ENCODE assay signal across 8 mouse cellular contexts in genomic region chr7:109704461-109704860, GRCm38 (mm10). TPM values are rescaled to one million over a fixed set of nuclear protein-coding genes. Genes with fewer than 3 reads are reported as not detected.
DNase-seq lines count a peak whose midpoint lies in the region; ATAC-seq and TF ChIP-seq lines count a peak whose summit lies in the region.

No protein-coding gene starts in this region.

- TF ChIP-seq POLR2A in heart, adult 2 months (IDR thresholded peaks at IDR 0.05; ENCODE audit: insufficient read depth, low read depth, low read length) = no peak
- no peak for TF ChIP-seq POLR2A in CH12.LX (IDR thresholded peaks at IDR 0.05; ENCODE audit: low read depth, low read length)

- in situ Hi-C loops in CH12.LX (cut with MboI; ENCODE audit: low pct_ligation_motif_present, low pct_unique_long_range_greater_than_20kb, low sequenced_read_pairs) = loop anchor here (10.0 kb wide), 1 partner anchor 180 kb away; no protein-coding TSS in a partner anchor

- H3K27ac ChIP-seq in heart, adult 2 months = no peak overlapping the region
- H3K27ac ChIP-seq in CH12.LX (ENCODE audit: insufficient read depth, low read depth) = no peak overlapping the region
- no peak overlapping the region for H3K27ac ChIP-seq in forebrain, embryonic 13.5 days
- peak overlapping the region; percentile 69; the same call in 1 of the 2 replicates for H3K27ac ChIP-seq in liver, embryonic 14.5 days

- H3K9ac ChIP-seq in heart, adult 2 months (ENCODE audit: low read depth, low read length) = no peak overlapping the region
- H3K9ac ChIP-seq in CH12.LX (ENCODE audit: insufficient read depth, low read depth) = peak overlapping the region; percentile 46
- 0 out of 2 replicates have a peak overlapping the region, but pooled peaks have one; percentile 73 for H3K9ac ChIP-seq in forebrain, embryonic 13.5 days
- peak overlapping the region; percentile 89 for H3K9ac ChIP-seq in liver, embryonic 14.5 days (replicated peaks)

- dilution Hi-C loops in CH12.LX (cut with MboI; ENCODE audit: extremely low pct_ligation_motif_present, extremely low pct_unique_long_range_greater_than_20kb, low sequenced_read_pairs) = no loop called here

- TF ChIP-seq RAD21 in CH12.LX (IDR thresholded peaks at IDR 0.05; ENCODE audit: low read depth, low read length) = no peak

- H3K9me3 ChIP-seq in CH12.LX (replicated peaks; ENCODE audit: low read length) = no peaks in the 10 kb centered on the region
- no peaks in the 10 kb centered on the region for H3K9me3 ChIP-seq in forebrain, embryonic 13.5 days (replicated peaks)
- H3K9me3 ChIP-seq in liver, embryonic 14.5 days (ENCODE audit: control insufficient read depth, low read length) = no peaks in the 10 kb centered on the region

- peaks cover 8% of the 10 kb centered on the region for H3K4me1 ChIP-seq in heart, adult 2 months (ENCODE audit: control insufficient read depth, insufficient read depth, low read length)
- peaks cover 5 to 44% of the 10 kb centered on the region in 2 experiments; a peak in 3 of 4 replicates for H3K4me1 ChIP-seq in CH12.LX (ENCODE audit: control insufficient read depth in 1 of 2, insufficient read depth in 2 of 2)
- H3K4me1 ChIP-seq in forebrain, embryonic 13.5 days = peaks cover 9% of the 10 kb centered on the region; the same call in 1 of the 2 replicates
- H3K4me1 ChIP-seq in liver, embryonic 14.5 days (replicated peaks; ENCODE audit: control insufficient read depth in 2 of 2, insufficient read depth in 2 of 2, low read length in 1 of 2) = peaks cover 16 to 26% of the 10 kb centered on the region in 2 experiments

- no peak for TF ChIP-seq CTCF in heart, adult 2 months (IDR thresholded peaks at IDR 0.05)
- TF ChIP-seq CTCF in CH12.LX (conservative IDR thresholded peaks at IDR 0.05 in 1 of 2, IDR thresholded peaks at IDR 0.05 in 1 of 2; ENCODE audit: low read depth in 2 of 2, low read length in 2 of 2) = no peak
- no peak for TF ChIP-seq CTCF in liver, embryonic 14.5 days (IDR thresholded peaks at IDR 0.05; ENCODE audit: low read depth)

- no peak for DNase-seq in heart, adult 2 months
- no peak for DNase-seq in heart, postnatal 4 days
- no peak for DNase-seq in CH12.LX (ENCODE audit: extremely low read depth)
- no peak for DNase-seq in liver, embryonic 14.5 days (ENCODE audit: low read depth in 3 of 3, low spot score in 3 of 3)
- DNase-seq in right cerebral cortex, postnatal 10 days (ENCODE audit: low spot score in 2 of 2) = no peak
- DNase-seq in urinary bladder, postnatal 25 days (ENCODE audit: low spot score) = no peak
- no peak for DNase-seq in retina, embryonic 14.5 days (ENCODE audit: low spot score)

- no peak for TF ChIP-seq EP300 in heart, adult 2 months (IDR thresholded peaks at IDR 0.05; ENCODE audit: insufficient read depth, low read depth, low read length)
- no peak for TF ChIP-seq EP300 in CH12.LX (IDR thresholded peaks at IDR 0.05; ENCODE audit: low read length)
- TF ChIP-seq EP300 in liver, embryonic 14.5 days (IDR thresholded peaks at IDR 0.05; ENCODE audit: low read depth) = no peak

- ATAC-seq in forebrain, embryonic 13.5 days = no peak
- no peak for ATAC-seq in liver, embryonic 14.5 days (ENCODE audit: insufficient read depth)

- H3K4me2 ChIP-seq in CH12.LX (ENCODE audit: insufficient read depth, low read depth, poor library complexity, severe bottlenecking) = peak overlapping the region; percentile 17
- H3K4me2 ChIP-seq in forebrain, embryonic 13.5 days = peak overlapping the region; percentile 75
- H3K4me2 ChIP-seq in liver, embryonic 14.5 days (ENCODE audit: low read depth) = peak overlapping the region; percentile 92

- H3K79me2 ChIP-seq in heart, adult 2 months (replicated peaks; ENCODE audit: control insufficient read depth, insufficient read depth, low read length) = no peaks in the 10 kb centered on the region
- no peaks in the 10 kb centered on the region; the same call in 1 of the 2 replicates for H3K79me2 ChIP-seq in CH12.LX (replicated peaks; ENCODE audit: control insufficient read depth, extremely low read depth, insufficient read depth, poor library complexity, severe bottlenecking)

- H3K27me3 ChIP-seq in heart, adult 2 months (ENCODE audit: control insufficient read depth, insufficient read depth, low read length) = no peaks in the 10 kb centered on the region
- H3K27me3 ChIP-seq in CH12.LX (replicated peaks) = no peaks in the 10 kb centered on the region
- no peaks in the 10 kb centered on the region for H3K27me3 ChIP-seq in forebrain, embryonic 13.5 days
- no peaks in the 10 kb centered on the region for H3K27me3 ChIP-seq in liver, embryonic 14.5 days (ENCODE audit: control insufficient read depth, insufficient read depth, low read length)

- intact Hi-C loops in heart, adult 2 months (cut with DNase I) = no loop called here

- 63% methylated on average over 3 of the region's 3 CpGs for WGBS in heart, adult 2 months
- 70% methylated on average over 3 of the region's 3 CpGs for WGBS in forebrain, embryonic 13.5 days
- WGBS in liver, embryonic 14.5 days (ENCODE audit: insufficient replicate concordance) = 36% methylated on average over 3 of the region's 3 CpGs

- peak overlapping the region; percentile 85; the same call in 1 of the 2 replicates for H3K4me3 ChIP-seq in heart, adult 2 months
- H3K4me3 ChIP-seq in CH12.LX (replicated peaks in 1 of 3; ENCODE audit: low read depth in 2 of 3, low read length in 2 of 3, poor library complexity in 1 of 3) = peak overlapping the region; percentile 73 to 86 (median 77)
- peak overlapping the region; percentile 57 for H3K4me3 ChIP-seq in forebrain, embryonic 13.5 days
- H3K4me3 ChIP-seq in liver, embryonic 14.5 days (ENCODE audit: insufficient read depth in 1 of 2, low read depth in 2 of 2, low read length in 2 of 2) = peak overlapping the region; percentile 76 to 83

- peaks cover 4% of the 10 kb centered on the region for H3K36me3 ChIP-seq in heart, adult 2 months (ENCODE audit: control insufficient read depth, insufficient read depth, low read length)
- peaks cover 17 to 24% of the 10 kb centered on the region in 2 experiments for H3K36me3 ChIP-seq in CH12.LX (replicated peaks in 1 of 2; ENCODE audit: control insufficient read depth in 1 of 2, insufficient read depth in 1 of 2, low read length in 1 of 2)
- H3K36me3 ChIP-seq in forebrain, embryonic 13.5 days (ENCODE audit: poor library complexity, severe bottlenecking) = peaks cover 13% of the 10 kb centered on the region
- H3K36me3 ChIP-seq in liver, embryonic 14.5 days (replicated peaks; ENCODE audit: control insufficient read depth, insufficient read depth, low read depth) = peaks cover 16% of the 10 kb centered on the region

TF ChIP-seq in CH12.LX, 34 proteins besides CTCF, POLR2A, EP300 and RAD21 (continues in another document):
- TF ChIP-seq ZNF384 (IDR thresholded peaks at IDR 0.05; ENCODE audit: low read depth, low read length) (no peak), JUND (conservative IDR thresholded peaks at IDR 0.05; ENCODE audit: low read depth, low read length) (no peak)

RNA-seq across cellular contexts. Expression of gene Akip1, which starts 1.0 kb away (rescaled TPM):
- 10 to 100 TPM; 13.5 to 14.0 TPM for total RNA-seq in heart, adult 2 months (2021)
- 9.8 and 13.7 TPM in 2 replicates for polyA plus RNA-seq in heart, adult 2 months (2012; rRNA removed)
- 10 to 100 TPM; 22.8 to 25.2 TPM for total RNA-seq in heart, postnatal 4 days (2021)
- total RNA-seq in CH12.LX (2012; rRNA removed) (34.5 and 35.0 TPM in 2 replicates), CH12.LX (2014; rRNA removed) (38.5 and 42.5 TPM in 2 replicates)
- polyA plus RNA-seq in CH12.LX (2012; ENCODE audit: insufficient read length, low read depth) = 46.2 and 51.5 TPM in 2 replicates
- polyA plus RNA-seq in forebrain, embryonic 13.5 days (2015; fragmentation: Nextera tagmentation; extraction: Ambion mirVana) = 17.0 and 18.1 TPM in 2 replicates
- 11.2 and 19.5 TPM in 2 replicates for polyA plus RNA-seq in liver, embryonic 14.5 days (2012; rRNA removed)
- polyA plus RNA-seq in liver, embryonic 14.5 days (2014; fragmentation: Nextera tagmentation; extraction: Ambion mirVana) = 42.5 and 44.6 TPM in 2 replicates

RNA-seq across cellular contexts. Expression of gene St5, which starts 1.1 kb away (rescaled TPM):
- total RNA-seq in heart, adult 2 months (2021) = 10 to 100 TPM; 24.3 to 28.4 TPM
- 40.3 and 62.0 TPM in 2 replicates for polyA plus RNA-seq in heart, adult 2 months (2012; rRNA removed)
- 10 to 100 TPM; 55.3 to 56.0 TPM for total RNA-seq in heart, postnatal 4 days (2021)
- total RNA-seq in CH12.LX (2012; rRNA removed) (1.6 and 1.9 TPM in 2 replicates), CH12.LX (2014; rRNA removed) (1.3 and 1.5 TPM in 2 replicates)
- polyA plus RNA-seq in CH12.LX (2012; ENCODE audit: insufficient read length, low read depth) = 3.4 and 4.1 TPM in 2 replicates
- 12.0 and 13.0 TPM in 2 replicates for polyA plus RNA-seq in forebrain, embryonic 13.5 days (2015; fragmentation: Nextera tagmentation; extraction: Ambion mirVana)
- 14.0 and 20.6 TPM in 2 replicates for polyA plus RNA-seq in liver, embryonic 14.5 days (2012; rRNA removed)
- 13.8 and 18.0 TPM in 2 replicates for polyA plus RNA-seq in liver, embryonic 14.5 days (2014; fragmentation: Nextera tagmentation; extraction: Ambion mirVana)

RNA-seq across cellular contexts. Expression of gene BC051019, which starts 19.2 kb away (rescaled TPM):
- not detected for total RNA-seq in heart, adult 2 months (2021)
- polyA plus RNA-seq in heart, adult 2 months (2012; rRNA removed) = 1.5 TPM in 1 of 2 replicates, not detected in the other
- total RNA-seq in heart, postnatal 4 days (2021) = not detected
- total RNA-seq in CH12.LX (2012; rRNA removed) (not detected in 2 replicates), CH12.LX (2014; rRNA removed) (0.17 TPM in 1 of 2 replicates, not detected in the other)
- polyA plus RNA-seq in CH12.LX (2012; ENCODE audit: insufficient read length, low read depth) = 0.33 TPM in 2 replicates
- 0.31 and 0.37 TPM in 2 replicates for polyA plus RNA-seq in forebrain, embryonic 13.5 days (2015; fragmentation: Nextera tagmentation; extraction: Ambion mirVana)
- 0.03 and 0.07 TPM in 2 replicates for polyA plus RNA-seq in liver, embryonic 14.5 days (2012; rRNA removed)
- polyA plus RNA-seq in liver, embryonic 14.5 days (2014; fragmentation: Nextera tagmentation; extraction: Ambion mirVana) = 0.11 and 0.19 TPM in 2 replicates

RNA-seq across cellular contexts. Expression of gene Ascl3, which starts 27.1 kb away (rescaled TPM):
- not detected for total RNA-seq in heart, adult 2 months (2021)
- polyA plus RNA-seq in heart, adult 2 months (2012; rRNA removed) = not detected in 2 replicates
- not detected for total RNA-seq in heart, postnatal 4 days (2021)
- not detected in 2 replicates for total RNA-seq in CH12.LX (2012; rRNA removed)
- not detected in 2 replicates for total RNA-seq in CH12.LX (2014; rRNA removed)
- not detected in 2 replicates for polyA plus RNA-seq in CH12.LX (2012; ENCODE audit: insufficient read length, low read depth)
- polyA plus RNA-seq in forebrain, embryonic 13.5 days (2015; fragmentation: Nextera tagmentation; extraction: Ambion mirVana) = not detected in 2 replicates
- polyA plus RNA-seq in liver, embryonic 14.5 days (2012; rRNA removed) = not detected in 2 replicates
- not detected in 2 replicates for polyA plus RNA-seq in liver, embryonic 14.5 days (2014; fragmentation: Nextera tagmentation; extraction: Ambion mirVana)

RNA-seq across cellular contexts. Expression of gene Tmem9b, which starts 48.2 kb away (rescaled TPM):
- 10 to 100 TPM; 28.1 to 34.3 TPM for total RNA-seq in heart, adult 2 months (2021)
- polyA plus RNA-seq in heart, adult 2 months (2012; rRNA removed) = 35.4 and 61.2 TPM in 2 replicates
- total RNA-seq in heart, postnatal 4 days (2021) = 10 to 100 TPM; 33.8 to 35.8 TPM
- total RNA-seq in CH12.LX (2012; rRNA removed) = 24.8 and 26.6 TPM in 2 replicates
- total RNA-seq in CH12.LX (2014; rRNA removed) = 35.6 and 40.3 TPM in 2 replicates
- 23.4 and 25.6 TPM in 2 replicates for polyA plus RNA-seq in CH12.LX (2012; ENCODE audit: insufficient read length, low read depth)
- polyA plus RNA-seq in forebrain, embryonic 13.5 days (2015; fragmentation: Nextera tagmentation; extraction: Ambion mirVana) = 62.8 and 67.0 TPM in 2 replicates
- 14.3 and 15.9 TPM in 2 replicates for polyA plus RNA-seq in liver, embryonic 14.5 days (2012; rRNA removed)
- polyA plus RNA-seq in liver, embryonic 14.5 days (2014; fragmentation: Nextera tagmentation; extraction: Ambion mirVana) = 40.8 and 41.0 TPM in 2 replicates

Comparison
In these comparisons a context has a peak if more than half of its experiments do, and no peak if none do; other contexts are left out.
1. H3K4me2 ChIP-seq: peak in every context shown above with its lines; median percentile 92 in liver, embryonic 14.5 days; 75 in forebrain, embryonic 13.5 days; 17 in CH12.LX.